Mouse (Mus musculus) cerebellum, adult 2 months (tissue): ENCODE data around the gene Foxp1.

Experiments used
- CTCF ChIP-seq: fragments of 200-500 bp; IDR thresholded peaks from 2 replicates; pipeline ENCODE4 v1.5.1; 2011; ENCODE audit warnings: low read depth, mild to moderate bottlenecking, control low read depth, low read length, moderate library complexity, borderline replicate concordance; ENCODE audit not compliant: insufficient read depth
- POLR2A ChIP-seq: fragments of 200-500 bp; IDR thresholded peaks from 2 replicates; pipeline ENCODE4 v1.6.1; 2011; ENCODE audit warnings: low read length, control low read depth, borderline replicate concordance; ENCODE audit not compliant: insufficient read depth

GRCm38 (mm10) chr6:98947486-98948152 is 574.9 kb downstream of the Foxp1 start:
- no peak for TF ChIP-seq CTCF
- TF ChIP-seq POLR2A, result no peak
